Mouse (Mus musculus): ENCODE results near the gene Txn1. TPM values are rescaled to one million over a fixed set of nuclear protein-coding genes. Genes with fewer than 3 reads are reported as not detected.

Gene Txn1
- polyA plus RNA-seq, 1 experiment from 2014 or later: 381 TPM

Other genes starting within 250 kb of the Txn1 start
- 12.4 and 12.5 TPM in 2 replicates for gene Akap2, start 238.8 kb downstream of the Txn1 start, polyA plus RNA-seq (2016; fragmentation: Nextera tagmentation; extraction: Ambion mirVana)
- gene D630039A03Rik, start 40.1 kb downstream of the Txn1 start, polyA plus RNA-seq (2016; fragmentation: Nextera tagmentation; extraction: Ambion mirVana): not detected in 2 replicates
- not detected in 2 replicates for gene Txndc8, start 52.7 kb upstream of the Txn1 start, polyA plus RNA-seq (2016; fragmentation: Nextera tagmentation; extraction: Ambion mirVana)